Comparison of ENCODE assay signal across 21 mouse cellular contexts in the genomic region with DNA sequence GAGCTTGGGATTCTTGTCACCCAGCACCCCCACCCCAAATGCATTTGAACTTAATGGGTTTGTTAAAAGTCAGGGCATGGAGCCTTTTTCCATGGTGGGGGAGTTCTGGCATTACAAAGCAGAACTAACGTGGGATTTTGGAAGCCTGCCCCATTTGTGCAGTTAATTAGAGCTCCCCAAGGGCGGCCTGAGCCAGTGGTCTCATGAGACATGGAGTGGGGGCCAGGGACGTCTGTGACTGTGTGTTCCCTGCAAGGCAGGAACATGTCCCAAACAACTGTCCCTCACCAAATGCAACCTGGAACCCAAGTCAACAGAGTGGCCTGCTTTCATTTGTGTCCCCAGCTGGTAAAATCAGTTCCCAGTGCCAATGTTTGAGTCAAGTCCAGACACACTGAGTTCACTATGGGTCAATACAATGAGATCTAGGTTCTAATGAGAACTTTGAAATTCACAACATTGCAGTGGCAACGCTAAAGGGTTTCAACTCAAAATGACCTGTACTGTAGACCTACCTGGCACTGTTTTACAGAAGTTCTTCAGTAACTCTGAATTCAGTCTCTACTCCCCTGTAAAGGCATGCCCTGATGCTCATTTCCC.
DNase-seq lines count a peak whose midpoint lies in the region; ATAC-seq and TF ChIP-seq lines count a peak whose summit lies in the region.
"Had no signal": no experiment of that assay in that cellular context is flagged by ENCODE, and none has a peak within 500 bp of the region (broad histone marks: within the 10 kb centered on the region; RNA-seq: fewer than 3 reads in every experiment).

No protein-coding gene starts in this region.

- TF ChIP-seq CTCF in hindbrain, postnatal 0 days (IDR thresholded peaks at IDR 0.05; ENCODE audit: low read depth) = no peak
- TF ChIP-seq CTCF in midbrain, postnatal 0 days (IDR thresholded peaks at IDR 0.05) = no peak
- no peak for TF ChIP-seq CTCF in intestine, postnatal 0 days (IDR thresholded peaks at IDR 0.05; ENCODE audit: low read depth)

- no peak overlapping the region for H3K4me3 ChIP-seq in hindbrain, postnatal 0 days (ENCODE audit: low read length)
- H3K4me3 ChIP-seq in hindbrain, embryonic 14.5 days (replicated peaks; ENCODE audit: low read length) = no peak overlapping the region
- H3K4me3 ChIP-seq in midbrain, postnatal 0 days (ENCODE audit: low read depth, low read length) = no peak overlapping the region
- H3K4me3 ChIP-seq in midbrain, embryonic 11.5 days (ENCODE audit: low read depth, low read length) = no peak overlapping the region
- H3K4me3 ChIP-seq in intestine, postnatal 0 days (ENCODE audit: low read depth, low read length) = no peak overlapping the region
- H3K4me3 ChIP-seq: forebrain, embryonic 15.5 days; heart, embryonic 15.5 days; hindbrain, embryonic 12.5 days had no signal

- H3K27me3 ChIP-seq in hindbrain, postnatal 0 days (ENCODE audit: insufficient read depth, low read length) = no peaks in the 10 kb centered on the region
- no peaks in the 10 kb centered on the region for H3K27me3 ChIP-seq in hindbrain, embryonic 14.5 days (ENCODE audit: control insufficient read depth, insufficient read depth, low read length)
- no peaks in the 10 kb centered on the region for H3K27me3 ChIP-seq in midbrain, postnatal 0 days (ENCODE audit: insufficient read depth, low read length)
- no peaks in the 10 kb centered on the region for H3K27me3 ChIP-seq in midbrain, embryonic 11.5 days (ENCODE audit: control insufficient read depth, insufficient read depth, low read length)
- no peaks in the 10 kb centered on the region for H3K27me3 ChIP-seq in intestine, postnatal 0 days (replicated peaks; ENCODE audit: control insufficient read depth, insufficient read depth, low read length)
- H3K27me3 ChIP-seq: forebrain, embryonic 15.5 days; heart, embryonic 15.5 days; hindbrain, embryonic 12.5 days had no signal

- H3K36me3 ChIP-seq in hindbrain, postnatal 0 days (ENCODE audit: insufficient read depth, low read length) = no peaks in the 10 kb centered on the region
- H3K36me3 ChIP-seq in hindbrain, embryonic 14.5 days (replicated peaks; ENCODE audit: control insufficient read depth, insufficient read depth) = no peaks in the 10 kb centered on the region
- H3K36me3 ChIP-seq in midbrain, postnatal 0 days (ENCODE audit: insufficient read depth, low read length) = no peaks in the 10 kb centered on the region
- no peaks in the 10 kb centered on the region for H3K36me3 ChIP-seq in midbrain, embryonic 11.5 days (ENCODE audit: control insufficient read depth, insufficient read depth, low read length)
- no peaks in the 10 kb centered on the region for H3K36me3 ChIP-seq in intestine, postnatal 0 days (ENCODE audit: control insufficient read depth, insufficient read depth)
- H3K36me3 ChIP-seq: forebrain, embryonic 15.5 days; G1E; heart, embryonic 15.5 days; hindbrain, embryonic 12.5 days had no signal

- ATAC-seq in hindbrain, postnatal 0 days = peak; percentile 38; the same call in 1 of the 2 replicates
- ATAC-seq in hindbrain, embryonic 14.5 days (ENCODE audit: low FRiP score) = no peak
- no peak for ATAC-seq in midbrain, postnatal 0 days (ENCODE audit: low FRiP score)
- no peak for ATAC-seq in midbrain, embryonic 11.5 days (ENCODE audit: low FRiP score)
- ATAC-seq in intestine, postnatal 0 days = no peak
- ATAC-seq: CD4-positive, CD25-positive, alpha-beta regulatory T cell, adult 4 months; forebrain, embryonic 15.5 days; intestine, embryonic 16.5 days had no signal

- H3K9ac ChIP-seq in hindbrain, postnatal 0 days (replicated peaks; ENCODE audit: low read length) = no peak overlapping the region
- H3K9ac ChIP-seq in hindbrain, embryonic 14.5 days = no peak overlapping the region
- H3K9ac ChIP-seq in midbrain, postnatal 0 days (replicated peaks; ENCODE audit: low read length, poor library complexity, severe bottlenecking) = no peak overlapping the region
- no peak overlapping the region for H3K9ac ChIP-seq in midbrain, embryonic 11.5 days (ENCODE audit: low read length)
- no peak overlapping the region for H3K9ac ChIP-seq in intestine, postnatal 0 days (ENCODE audit: low read depth, low read length)
- H3K9ac ChIP-seq: forebrain, embryonic 15.5 days; heart, embryonic 15.5 days; hindbrain, embryonic 12.5 days had no signal

- DNase-seq in cerebellum, postnatal 10 days = peak; percentile 31 to 41
- DNase-seq in cerebellum, adult 11-12 months = no peak
- peak; percentile 54 for DNase-seq in hindbrain, postnatal 0 days (ENCODE audit: low spot score)
- DNase-seq in hindbrain, embryonic 14.5 days (ENCODE audit: low spot score) = no peak
- peak; percentile 48 for DNase-seq in midbrain, postnatal 0 days (ENCODE audit: low spot score)
- no peak for DNase-seq in midbrain, embryonic 11.5 days (ENCODE audit: low spot score, missing footprints)
- DNase-seq: adrenal gland, adult 8-10 months; B cell, adult 2 months; cerebellum, adult 18-20 months; cerebellum, adult 9-11 months; gastrocnemius, postnatal 36 days; heart, adult 18-20 months; heart, postnatal 36 days had no signal

- no peak overlapping the region for H3K4me2 ChIP-seq in hindbrain, postnatal 0 days (ENCODE audit: low read depth, low read length)
- no peak overlapping the region for H3K4me2 ChIP-seq in hindbrain, embryonic 14.5 days (replicated peaks)
- H3K4me2 ChIP-seq in midbrain, postnatal 0 days (ENCODE audit: low read depth, low read length, poor library complexity, severe bottlenecking) = no peak overlapping the region
- no peak overlapping the region for H3K4me2 ChIP-seq in midbrain, embryonic 11.5 days
- H3K4me2 ChIP-seq in intestine, postnatal 0 days (replicated peaks; ENCODE audit: low read depth) = no peak overlapping the region
- H3K4me2 ChIP-seq: forebrain, embryonic 15.5 days; heart, embryonic 11.5 days; heart, embryonic 15.5 days; hindbrain, embryonic 12.5 days had no signal

- 41% methylated on average over 4 of the region's 4 CpGs for WGBS in hindbrain, postnatal 0 days
- WGBS in hindbrain, embryonic 14.5 days = 51% methylated on average over 4 of the region's 4 CpGs
- WGBS in midbrain, postnatal 0 days = 55% methylated on average over 4 of the region's 4 CpGs
- 64% methylated on average over 4 of the region's 4 CpGs for WGBS in midbrain, embryonic 11.5 days
- 75% methylated on average over 4 of the region's 4 CpGs for WGBS in intestine, postnatal 0 days

- no peaks in the 10 kb centered on the region for H3K9me3 ChIP-seq in hindbrain, postnatal 0 days (ENCODE audit: low read length)
- no peaks in the 10 kb centered on the region for H3K9me3 ChIP-seq in hindbrain, embryonic 14.5 days (ENCODE audit: control insufficient read depth, low read length)
- no peaks in the 10 kb centered on the region for H3K9me3 ChIP-seq in midbrain, postnatal 0 days (ENCODE audit: low read length)
- no peaks in the 10 kb centered on the region for H3K9me3 ChIP-seq in midbrain, embryonic 11.5 days (ENCODE audit: control insufficient read depth, low read length)
- H3K9me3 ChIP-seq in intestine, postnatal 0 days (ENCODE audit: control insufficient read depth) = no peaks in the 10 kb centered on the region
- H3K9me3 ChIP-seq: forebrain, embryonic 15.5 days; G1E; heart, embryonic 15.5 days; hindbrain, embryonic 12.5 days had no signal

- H3K27ac ChIP-seq in hindbrain, postnatal 0 days = no peak overlapping the region
- H3K27ac ChIP-seq in hindbrain, embryonic 14.5 days = no peak overlapping the region
- H3K27ac ChIP-seq in midbrain, postnatal 0 days (ENCODE audit: low read depth, low read length) = no peak overlapping the region
- no peak overlapping the region for H3K27ac ChIP-seq in midbrain, embryonic 11.5 days (ENCODE audit: low read depth, low read length)
- H3K27ac ChIP-seq in intestine, postnatal 0 days (ENCODE audit: low read depth, low read length) = no peak overlapping the region
- H3K27ac ChIP-seq: forebrain, embryonic 15.5 days; heart, embryonic 15.5 days; hindbrain, embryonic 12.5 days had no signal

- H3K4me1 ChIP-seq in hindbrain, postnatal 0 days (ENCODE audit: insufficient read depth, low read length) = no peaks in the 10 kb centered on the region
- H3K4me1 ChIP-seq in hindbrain, embryonic 14.5 days (replicated peaks; ENCODE audit: control insufficient read depth, insufficient read depth, low read length) = no peaks in the 10 kb centered on the region
- no peaks in the 10 kb centered on the region for H3K4me1 ChIP-seq in midbrain, postnatal 0 days (ENCODE audit: insufficient read depth, low read length)
- H3K4me1 ChIP-seq in midbrain, embryonic 11.5 days (ENCODE audit: control insufficient read depth, insufficient read depth, low read length) = no peaks in the 10 kb centered on the region
- H3K4me1 ChIP-seq in intestine, postnatal 0 days (replicated peaks; ENCODE audit: control insufficient read depth, insufficient read depth, low read length) = no peaks in the 10 kb centered on the region
- H3K4me1 ChIP-seq: forebrain, embryonic 15.5 days; heart, embryonic 15.5 days; hindbrain, embryonic 12.5 days had no signal

Comparison
In these comparisons a context has a peak if more than half of its experiments do, and no peak if none do; other contexts are left out.
1. DNase-seq: peak in cerebellum, postnatal 10 days (2 of 2), hindbrain, postnatal 0 days (single experiment) and midbrain, postnatal 0 days (single experiment); none in cerebellum, adult 11-12 months (single experiment), hindbrain, embryonic 14.5 days (single experiment) and midbrain, embryonic 11.5 days (single experiment).